Mouse (Mus musculus) lung, adult 2 months (tissue): ENCODE data around the gene Il1rapl1. TPM values are rescaled to one million over a fixed set of nuclear protein-coding genes. Genes with fewer than 3 reads are reported as not detected.
A peak's percentile ranks its signal among the peaks of the same experiment; 100 is the strongest.
"Not testable (repeated sequence)": the region's sequence is repeated elsewhere in the genome, so short reads cannot be mapped to it uniquely, and the experiment has no call there.

Experiments used
- DNase-seq: peaks from one replicate; pipeline ENCODE4 v3.0.0; 2022
- H3K4me1 ChIP-seq: fragments of 200-500 bp; 2 replicates; pipeline ENCODE4 v1.6.1; 2011; ENCODE audit warnings: low read length; ENCODE audit not compliant: control insufficient read depth, insufficient read depth
- H3K4me3 ChIP-seq: fragments of 200-500 bp; replicated peaks from 2 replicates; pipeline ENCODE3; 2011; ENCODE audit warnings: low read depth, mild to moderate bottlenecking, control low read depth, low read length; ENCODE audit errors: extremely low read depth
- CTCF ChIP-seq: fragments of 200-500 bp; IDR thresholded peaks from 2 replicates; pipeline ENCODE4 v1.5.1; 2011; ENCODE audit warnings: mild to moderate bottlenecking, low read length, control low read depth; ENCODE audit not compliant: insufficient read depth
- POLR2A ChIP-seq: fragments of 200-500 bp; IDR thresholded peaks from 2 replicates; pipeline ENCODE4 v1.6.1; 2011; ENCODE audit warnings: low read depth, mild to moderate bottlenecking, control low read depth, low read length, borderline replicate concordance; ENCODE audit errors: extremely low read depth
- WGBS: fragments of 180-500 bp; shearing (Covaris S2); methylation state at CpG from one replicate; pipeline ENCODE4 v1.1.7; 2018; 5-methylcytosine and 5-hydroxymethylcytosine counted together
- polyA plus RNA-seq: library from polyadenylated mRNA; depleted of rRNA; stranded (reverse); fragments of >200 nt; gene quantifications from 2 replicates; pipeline ENCODE4 v1.2.3, GENCODE M21; 2012

The Il1rapl1 gene
- polyA plus RNA-seq, 1 experiment: not detected

- no peak overlapping the region for H3K4me3 ChIP-seq
Observed at GRCm38 (mm10) chrX:87793011-87793410, 322.4 kb downstream of the Il1rapl1 start.

GRCm38 (mm10) chrX:87710589-87710988, 404.9 kb downstream of the Il1rapl1 start:
- Histone ChIP-seq H3K4me1 (no peaks in the 10 kb centered on the region), H3K4me3 (no peak overlapping the region)
- TF ChIP-seq CTCF: no peak
- TF ChIP-seq POLR2A: no peak
- no peak for DNase-seq
- WGBS: 60% methylated on average over 2 of the region's 2 CpGs

More at GRCm38 (mm10) chrX:87793011-87793410, 322.4 kb downstream of the Il1rapl1 start:
- no peak for TF ChIP-seq CTCF
- TF ChIP-seq POLR2A: no peak
- no peak for DNase-seq
- H3K4me1 ChIP-seq: no peaks in the 10 kb centered on the region

- H3K4me3 ChIP-seq: no peak overlapping the region
- TF ChIP-seq CTCF: no peak
- TF ChIP-seq POLR2A: no peak
Observed at GRCm38 (mm10) chrX:87663856-87664255, 451.6 kb downstream of the Il1rapl1 start.

DNA sequence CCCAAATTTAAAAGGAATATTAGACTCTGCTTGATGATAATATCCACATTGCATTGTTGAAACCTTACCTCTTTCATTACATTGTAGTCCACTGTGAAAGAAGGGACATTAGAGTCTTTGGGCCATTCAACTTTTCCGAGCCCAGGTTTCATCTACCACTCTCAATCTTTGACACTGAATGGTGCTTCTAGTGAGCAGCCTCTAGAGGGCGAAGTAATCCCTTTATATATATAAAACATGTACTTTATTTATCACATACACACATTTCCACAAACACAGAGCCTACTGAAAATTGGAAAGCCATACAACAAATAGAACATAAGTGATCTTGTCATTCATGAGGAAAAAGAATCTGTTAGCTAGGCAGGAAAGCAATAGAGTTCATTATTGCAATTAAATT, 459.8 kb downstream of the Il1rapl1 start:
- 28% methylated on average over 2 of the region's 2 CpGs for WGBS
- Histone ChIP-seq H3K4me3 (no peak overlapping the region), H3K4me1 (no peaks in the 10 kb centered on the region)
- no peak for DNase-seq
- TF ChIP-seq CTCF (no peak), POLR2A (no peak)

More at GRCm38 (mm10) chrX:87663856-87664255, 451.6 kb downstream of the Il1rapl1 start:
- 69% methylated on average over 1 of the region's 1 CpGs for WGBS
- no peaks in the 10 kb centered on the region for H3K4me1 ChIP-seq
- no peak for DNase-seq

DNA sequence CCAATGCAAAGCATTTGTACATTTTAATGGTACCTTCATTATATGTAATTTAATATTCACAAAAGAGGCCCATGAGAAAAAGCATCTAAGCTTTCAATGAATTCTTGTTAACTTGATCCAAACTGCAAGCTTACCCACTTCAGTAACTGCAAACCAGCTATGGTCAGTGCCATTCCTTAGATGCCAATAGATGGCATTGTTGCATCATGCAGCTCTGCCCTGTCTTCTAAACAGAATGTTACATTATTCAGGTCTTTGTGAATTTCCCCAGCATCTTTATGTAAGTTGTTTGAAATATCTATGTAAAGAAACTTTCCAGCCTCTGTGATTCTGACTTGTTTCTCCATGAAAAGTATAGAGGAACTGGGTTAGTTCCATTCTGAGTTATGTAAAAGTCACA, 514.5 kb downstream of the Il1rapl1 start:
- DNase-seq: no peak
- TF ChIP-seq CTCF (no peak), POLR2A (no peak)
- H3K4me1 ChIP-seq: no peaks in the 10 kb centered on the region

DNA sequence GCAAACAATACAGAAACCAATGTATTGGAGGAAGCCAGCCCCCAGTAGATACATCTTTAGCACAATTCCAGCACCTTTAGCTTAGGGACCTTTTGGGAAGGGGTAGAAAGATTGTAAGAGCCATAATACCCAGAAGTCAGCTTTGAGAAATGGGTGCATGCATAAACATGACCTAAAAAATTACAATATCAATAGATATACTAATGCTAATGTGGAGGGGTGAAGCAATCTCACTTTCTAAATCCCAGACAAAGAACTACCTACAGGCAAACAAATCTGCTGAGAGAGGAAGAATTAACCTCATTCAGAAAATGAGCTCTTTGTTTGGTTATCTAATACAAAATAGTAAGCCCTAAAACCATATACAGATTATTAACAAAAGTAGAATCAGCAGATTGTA, 607.4 kb downstream of the Il1rapl1 start:
- Histone ChIP-seq H3K4me1 (no peaks in the 10 kb centered on the region), H3K4me3 (no peak overlapping the region)
- DNase-seq: no peak
- TF ChIP-seq POLR2A (no peak), CTCF (no peak)

More for the DNA sequence above, 514.5 kb downstream of the Il1rapl1 start:
- H3K4me3 ChIP-seq: no peak overlapping the region

GRCm38 (mm10) chrX:87502604-87503003, 612.8 kb downstream of the Il1rapl1 start:
- DNase-seq: no peak
- H3K4me3 ChIP-seq: no peak overlapping the region
- H3K4me1 ChIP-seq: no peaks in the 10 kb centered on the region
- 78% methylated on average over 5 of the region's 5 CpGs for WGBS
- TF ChIP-seq POLR2A (no peak), CTCF (no peak)

- DNase-seq: no peak
- TF ChIP-seq CTCF (no peak), POLR2A (no peak)
- Histone ChIP-seq H3K4me3 (no peak overlapping the region), H3K4me1 (no peaks in the 10 kb centered on the region)
- 84% methylated on average over 1 of the region's 1 CpGs for WGBS
Observed at GRCm38 (mm10) chrX:87483416-87483815, 632.0 kb downstream of the Il1rapl1 start.

GRCm38 (mm10) chrX:87238191-87238590, 877.3 kb downstream of the Il1rapl1 start:
- not testable (repeated sequence) for H3K4me1 ChIP-seq, H3K4me3 ChIP-seq
- DNase-seq: peak; percentile 72
- 50% methylated on average over 11 of the region's 11 CpGs for WGBS

DNA sequence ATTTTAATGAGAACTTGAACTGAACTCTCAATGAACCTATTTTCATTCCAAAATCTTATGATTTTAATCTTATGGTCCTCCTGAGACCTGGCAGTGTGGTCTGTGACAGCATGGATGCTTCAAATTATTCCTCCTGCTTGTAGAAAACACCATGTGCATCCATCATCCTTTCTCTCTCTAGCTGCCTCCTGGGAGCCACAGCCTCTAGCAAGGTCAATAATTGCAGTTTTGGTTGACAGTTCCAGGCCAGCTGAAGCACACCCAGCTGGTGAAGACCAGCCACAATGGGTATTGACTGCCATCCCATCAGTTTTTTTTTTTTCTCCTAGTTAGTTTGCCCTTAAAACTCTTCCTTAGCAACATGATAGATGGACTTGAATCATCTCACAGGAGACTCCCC, 890.2 kb downstream of the Il1rapl1 start:
- no peak for DNase-seq
- no peaks in the 10 kb centered on the region for H3K4me1 ChIP-seq
- H3K4me3 ChIP-seq: no peak overlapping the region
- TF ChIP-seq CTCF (no peak), POLR2A (no peak)

GRCm38 (mm10) chrX:87002296-87002695, 1113.1 kb downstream of the Il1rapl1 start:
- no peak for DNase-seq
- Histone ChIP-seq H3K4me1 (no peaks in the 10 kb centered on the region), H3K4me3 (no peak overlapping the region)
- TF ChIP-seq POLR2A (no peak), CTCF (no peak)

- WGBS: 70% methylated on average over 1 of the region's 1 CpGs
- no peak for DNase-seq
- H3K4me3 ChIP-seq: no peak overlapping the region
- H3K4me1 ChIP-seq: no peaks in the 10 kb centered on the region
- TF ChIP-seq POLR2A: no peak
- TF ChIP-seq CTCF: no peak
Observed at GRCm38 (mm10) chrX:86955126-86955525, 1160.3 kb downstream of the Il1rapl1 start.
